Mouse (Mus musculus): Measurements from ENCODE around the gene Pyroxd1.

GRCm38 (mm10) chr6:142378576-142379330, 33.3 kb downstream of the Pyroxd1 start:
- TF ChIP-seq CTCF (IDR thresholded peaks at IDR 0.05; ENCODE audit: low read depth, low read length): no peak
- TF ChIP-seq TAL1 (conservative IDR thresholded peaks at IDR 0.05; ENCODE audit: low read depth, low read length): no peak
